Mouse (Mus musculus): ENCODE data around the gene Gm11096. TPM values are rescaled to one million over a fixed set of nuclear protein-coding genes. Genes with fewer than 3 reads are reported as not detected.

Gene Gm11096
- total RNA-seq, 2 experiments from 2014 or later: not detected

GRCm38 (mm10) chr17:81480351-81481161 is 39.0 kb downstream of the Gm11096 start:
- DNase-seq (ENCODE audit: low spot score in 2 of 2): no peak

- peak; percentile 38 to 57 for DNase-seq (ENCODE audit: low spot score in 2 of 2)
Observed at GRCm38 (mm10) chr17:81481843-81482490, 40.4 kb downstream of the Gm11096 start.

GRCm38 (mm10) chr17:81486388-81486787 is 44.8 kb downstream of the Gm11096 start:
- no peak for DNase-seq (ENCODE audit: low spot score in 2 of 2)
